Mouse (Mus musculus): ENCODE results near the gene Map4k5.

DNA sequence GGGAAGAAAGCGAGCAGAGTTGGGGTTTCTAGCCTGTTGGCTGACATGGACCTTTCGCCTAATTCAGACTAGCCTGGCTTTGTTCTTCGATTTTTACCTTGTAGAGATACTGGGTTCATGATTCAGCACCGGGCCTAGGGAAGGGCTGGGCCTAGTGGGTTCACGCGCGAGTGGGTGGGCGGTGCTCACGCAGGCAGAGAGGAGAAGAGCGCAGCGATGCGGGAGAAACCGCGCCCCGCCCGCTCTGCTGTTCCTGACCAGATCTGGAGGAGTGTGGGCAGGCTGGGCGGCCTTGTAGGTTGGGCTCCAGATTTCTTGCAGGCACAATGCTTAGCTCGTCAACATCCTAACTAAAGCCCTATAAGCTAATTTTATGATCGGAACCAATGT is 15.5 kb upstream of the Map4k5 start:
- TF ChIP-seq CTCF (IDR thresholded peaks at IDR 0.05; ENCODE audit: low read depth, low read length): no peak
- TF ChIP-seq POLR2A (IDR thresholded peaks at IDR 0.05; ENCODE audit: insufficient read depth, low read length): no peak

Measured in ES-Bruce4 (cell line).